Mouse (Mus musculus) adrenal gland, adult 2 months (tissue): Measurements from ENCODE around the gene Ralgapa2. TPM values are rescaled to one million over a fixed set of nuclear protein-coding genes. Genes with fewer than 3 reads are reported as not detected.
"Not testable (repeated sequence)": the region's sequence is repeated elsewhere in the genome, so short reads cannot be mapped to it uniquely, and the experiment has no call there.

ENCODE experiments used
- DNase-seq: peaks from one replicate; pipeline ENCODE4 v3.0.0; 2021
- polyA plus RNA-seq: library from polyadenylated mRNA; depleted of rRNA; stranded (reverse); fragments of >200 nt; gene quantifications from 2 replicates; pipeline ENCODE4 v1.2.3, GENCODE M21; 2012
- total RNA-seq, 2 experiments: library from RNA; stranded (reverse); gene quantifications; 2 replicates each; pipeline ENCODE4 v1.2.3; 2021

Ralgapa2 gene
- total and polyA plus RNA-seq, 3 experiments: 12.9 to 28.4 (median 22.1) TPM

DNA sequence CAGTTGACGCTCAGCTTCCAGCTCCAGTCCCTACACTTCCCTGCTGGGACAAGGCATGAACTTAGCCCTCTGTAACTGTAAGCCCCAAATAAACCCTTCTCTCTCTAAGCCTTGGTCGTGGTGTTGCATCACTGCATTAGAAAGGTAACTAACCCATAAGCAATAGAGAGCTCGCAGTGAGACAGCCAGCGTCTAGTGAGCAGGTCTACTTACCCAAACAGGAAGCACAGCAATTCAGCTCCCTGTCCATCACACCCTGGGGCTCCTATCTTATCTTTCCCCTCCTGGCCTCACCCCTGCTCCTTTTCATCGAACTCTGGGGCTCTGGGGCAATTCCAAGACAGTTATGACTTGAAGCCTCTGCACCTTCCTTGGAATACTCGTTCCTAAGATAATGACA is 13.8 kb downstream of the Ralgapa2 start:
- no peak for DNase-seq

DNA sequence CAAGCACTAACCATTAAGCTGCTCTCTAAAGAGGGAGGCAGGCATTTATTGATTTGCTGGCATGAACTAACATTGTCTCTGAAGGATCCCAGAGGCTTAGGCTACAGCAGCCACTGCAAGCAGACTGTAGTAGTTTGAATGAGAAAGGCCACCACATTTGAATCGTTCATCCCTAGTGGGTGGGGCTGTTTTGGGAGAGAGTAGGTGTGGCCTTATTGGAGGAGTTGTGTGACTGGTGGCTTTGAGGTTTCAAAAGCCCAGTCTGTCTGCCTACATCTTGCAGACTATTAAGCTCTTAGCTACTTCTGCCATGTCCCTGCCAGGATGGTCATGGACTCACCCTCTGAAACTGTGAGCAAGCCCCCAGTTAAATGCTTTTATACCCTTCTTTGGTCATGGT is 15.1 kb downstream of the Ralgapa2 start:
- no peak for DNase-seq

DNA sequence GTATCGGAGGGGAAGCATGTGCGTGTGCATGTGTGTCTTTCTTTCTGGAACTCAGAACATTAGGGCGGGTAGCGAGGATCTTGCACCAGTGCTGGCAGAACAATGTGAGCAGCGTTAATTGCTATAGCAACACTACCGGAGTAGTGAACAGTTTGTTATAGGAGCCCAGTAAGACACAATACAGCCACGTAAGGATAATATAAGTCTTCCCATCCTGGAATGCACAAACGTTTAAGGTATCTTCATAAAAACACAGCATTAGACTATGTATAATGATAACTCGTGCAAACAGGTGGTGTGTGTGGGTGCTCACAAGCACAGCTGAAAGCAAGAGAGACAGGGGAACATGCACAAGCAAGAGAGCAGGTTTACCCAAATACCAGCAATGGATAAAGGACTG is 16.4 kb downstream of the Ralgapa2 start:
- DNase-seq: no peak

DNA sequence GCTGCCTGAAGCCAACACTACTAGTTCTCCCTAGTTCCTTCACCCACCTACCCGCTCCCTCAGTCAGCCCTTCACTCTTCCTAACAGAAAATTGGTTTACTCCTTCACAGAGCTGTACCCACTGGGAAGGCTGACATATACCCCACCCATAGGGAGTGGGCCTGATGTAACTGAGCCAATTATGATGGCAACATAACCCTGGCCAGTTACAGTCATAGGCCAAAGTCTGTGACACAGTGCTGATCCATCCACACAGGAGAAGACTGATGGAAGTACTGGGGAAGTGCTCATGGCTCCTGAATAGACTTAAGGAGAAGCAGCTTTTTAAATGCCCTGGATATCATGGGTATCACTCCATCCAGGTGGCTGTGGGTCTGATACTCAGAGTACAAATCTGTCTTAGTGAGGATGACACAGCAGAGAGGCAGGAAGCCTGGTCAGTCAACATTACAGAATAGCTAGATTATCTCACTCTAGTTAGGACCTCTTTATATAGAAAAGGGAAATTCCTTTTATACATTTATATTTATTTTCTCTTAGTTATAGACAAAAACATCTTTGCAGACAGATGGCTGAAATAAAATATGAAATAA is 18.7 kb downstream of the Ralgapa2 start:
- DNase-seq: no peak

DNA sequence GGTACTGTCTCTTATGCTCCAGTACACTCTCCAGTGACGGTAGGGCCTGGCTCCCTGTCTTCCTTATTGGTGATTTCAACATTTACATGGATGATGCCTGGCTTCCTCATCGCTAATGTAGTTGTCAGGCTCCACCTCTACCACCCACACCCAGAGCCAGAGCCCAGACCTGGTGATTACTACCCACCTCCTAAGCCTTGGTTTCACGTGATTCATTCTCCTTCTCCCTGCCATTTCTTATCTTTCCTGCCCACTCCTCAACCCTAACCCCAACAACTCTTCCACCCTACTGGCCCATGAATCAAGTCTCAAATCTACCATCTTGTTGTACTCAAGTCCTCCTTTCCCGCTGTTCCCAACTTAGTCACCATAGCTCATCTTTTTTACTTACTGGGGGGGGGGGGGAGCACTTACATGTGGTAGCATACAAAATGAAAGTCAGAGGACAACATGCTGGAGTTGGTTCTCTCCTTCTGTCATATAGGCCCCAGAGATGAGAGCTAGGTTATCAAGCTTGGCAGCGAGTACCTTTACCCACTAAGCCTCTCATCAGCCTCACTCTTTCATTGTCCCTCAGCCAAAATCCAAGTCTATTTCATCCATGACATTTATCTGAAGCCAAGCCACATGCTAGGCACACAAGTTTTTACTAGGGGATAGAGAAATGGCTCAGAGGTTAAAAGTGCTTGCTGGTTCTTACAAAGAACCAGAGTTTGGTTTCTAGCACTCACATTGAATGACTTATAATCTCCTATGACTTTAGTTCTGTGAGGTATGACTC is 20.1 kb downstream of the Ralgapa2 start:
- DNase-seq: no peak

DNA sequence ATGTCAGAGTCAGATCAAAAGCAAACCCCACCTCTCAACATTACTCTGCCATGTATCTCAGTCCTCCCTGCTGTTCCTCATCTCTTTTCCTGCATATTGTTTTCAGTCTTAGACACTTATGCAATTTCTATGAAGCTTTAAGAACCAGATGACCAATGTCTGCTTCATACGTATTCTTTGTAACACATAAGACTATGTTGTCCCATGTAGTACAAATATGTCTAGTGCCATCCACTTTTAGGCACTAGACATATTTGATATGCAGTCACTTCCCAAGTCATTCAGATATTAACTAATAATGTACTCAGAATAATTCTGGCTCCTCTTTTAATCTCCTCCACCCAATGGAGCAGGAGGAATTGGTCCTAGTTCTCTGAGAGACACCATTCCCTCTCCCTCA is 21.2 kb downstream of the Ralgapa2 start:
- no peak for DNase-seq

DNA sequence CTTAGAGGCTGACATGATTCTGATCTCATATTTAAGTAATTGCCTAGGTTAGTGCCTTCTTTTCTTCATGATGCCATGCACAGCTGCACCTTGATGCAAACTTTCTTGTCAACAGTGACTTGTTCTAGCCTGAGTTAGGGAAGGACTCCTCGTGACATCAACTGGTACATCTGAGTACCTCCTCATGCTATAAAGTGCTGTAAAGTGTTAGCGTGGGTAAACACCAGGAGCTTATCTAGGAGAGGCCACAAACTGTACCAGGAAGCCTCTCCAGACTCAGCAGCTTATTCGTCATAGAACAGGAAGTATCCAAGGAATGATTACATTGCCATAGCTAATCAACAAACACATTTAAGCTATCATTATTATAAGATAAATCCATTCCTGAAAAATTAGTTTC is 23.9 kb downstream of the Ralgapa2 start:
- DNase-seq: no peak

DNA sequence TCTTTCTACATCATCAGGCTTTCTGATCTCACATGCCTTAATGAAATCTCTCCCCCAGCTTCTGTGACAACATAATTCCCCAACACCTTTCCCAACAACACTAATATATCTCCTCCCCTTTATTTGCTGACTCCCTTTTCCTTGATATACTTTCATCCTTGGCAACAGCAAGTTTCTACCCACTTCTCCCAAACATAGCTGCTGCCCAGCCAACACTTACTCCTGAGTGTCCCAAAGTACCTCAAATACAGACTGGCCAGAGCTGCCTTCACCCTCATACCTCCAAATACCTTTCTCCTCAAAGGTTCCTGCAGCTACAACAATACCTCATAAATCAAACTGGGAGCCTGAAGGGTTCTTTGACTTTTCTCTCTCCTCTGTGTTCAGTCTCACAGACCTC is 29.3 kb downstream of the Ralgapa2 start:
- no peak for DNase-seq

DNA sequence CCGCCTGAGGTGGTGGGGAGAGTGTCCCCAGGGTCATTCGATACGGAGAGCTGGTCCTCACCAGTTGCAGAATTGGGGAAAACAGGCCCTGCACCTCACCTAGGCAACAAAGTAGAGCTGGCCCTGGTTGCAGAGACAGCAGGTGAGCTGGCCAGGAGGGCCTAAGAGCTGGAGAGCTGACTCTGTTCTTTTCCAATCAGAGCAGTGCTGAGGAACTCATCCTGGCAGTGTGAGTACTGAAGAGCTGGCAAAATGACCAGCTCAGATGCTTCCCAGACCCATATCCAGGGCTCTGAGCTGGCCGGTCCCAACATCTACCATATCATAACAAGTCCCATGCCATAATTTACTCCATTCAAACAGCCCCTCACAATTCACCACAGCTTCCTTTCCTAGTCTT is 34.7 kb downstream of the Ralgapa2 start:
- no peak for DNase-seq

DNA sequence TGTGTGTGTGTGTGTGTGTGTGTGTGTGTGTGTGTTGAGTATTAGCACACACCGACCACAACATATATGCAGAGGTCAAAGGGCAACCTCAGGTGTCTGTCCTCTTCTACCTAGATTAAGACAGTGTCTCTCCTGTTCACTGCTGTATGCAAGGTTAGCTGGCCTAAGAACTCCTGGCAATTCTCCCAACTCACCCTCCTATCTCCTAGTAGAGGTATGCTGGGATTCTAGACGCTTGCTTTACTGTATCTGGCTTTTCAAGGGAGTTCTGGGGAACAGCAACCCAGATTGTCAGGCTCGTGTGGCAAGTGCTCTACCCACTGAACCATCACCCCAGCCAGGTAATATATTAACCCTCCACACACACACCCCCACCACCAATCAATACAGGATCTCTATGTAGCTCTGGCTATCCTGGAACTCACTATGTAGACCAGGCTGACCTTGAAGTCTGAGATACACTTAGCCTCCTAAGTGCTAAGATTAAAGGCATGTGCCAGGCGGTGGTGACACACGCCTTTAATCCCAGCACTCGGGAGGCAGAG is 35.6 kb downstream of the Ralgapa2 start:
- DNase-seq: no peak

DNA sequence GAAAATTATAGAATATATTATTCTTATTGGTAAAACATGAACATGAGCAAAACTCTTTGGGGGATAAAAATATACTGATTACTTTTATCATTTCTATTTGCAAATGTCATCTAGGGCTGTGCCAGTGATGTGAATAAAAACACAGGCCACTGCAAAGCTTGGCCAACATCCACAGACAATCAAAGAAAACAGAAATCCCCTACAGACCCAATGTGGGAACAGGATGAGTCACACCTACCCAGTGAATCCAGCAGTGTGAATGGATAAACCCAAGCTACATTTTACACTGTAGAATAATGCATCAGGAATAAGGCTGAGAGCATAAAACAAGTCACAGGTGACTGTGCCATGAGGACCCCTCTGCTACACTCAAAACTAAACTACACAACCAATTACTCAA is 36.1 kb downstream of the Ralgapa2 start:
- no peak for DNase-seq

DNA sequence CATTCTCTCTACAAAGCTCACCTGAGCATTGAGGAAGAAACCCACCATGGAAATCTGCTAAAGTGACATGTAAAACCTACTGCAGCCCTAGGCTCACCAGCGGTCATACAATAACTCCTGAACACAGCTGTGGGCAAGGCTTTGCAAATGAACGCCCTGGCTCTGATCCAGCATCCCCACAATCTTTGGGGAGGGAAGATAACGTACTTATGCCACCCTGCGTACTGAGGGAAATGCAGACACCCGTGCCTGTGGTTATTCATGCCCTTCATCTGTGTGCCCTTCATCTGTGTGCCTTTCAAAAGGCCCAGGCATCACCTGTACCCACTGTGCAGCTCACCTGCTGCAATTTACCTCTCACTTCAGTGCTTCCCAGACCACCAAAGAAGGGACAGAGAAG is 41.2 kb downstream of the Ralgapa2 start:
- DNase-seq: no peak

DNA sequence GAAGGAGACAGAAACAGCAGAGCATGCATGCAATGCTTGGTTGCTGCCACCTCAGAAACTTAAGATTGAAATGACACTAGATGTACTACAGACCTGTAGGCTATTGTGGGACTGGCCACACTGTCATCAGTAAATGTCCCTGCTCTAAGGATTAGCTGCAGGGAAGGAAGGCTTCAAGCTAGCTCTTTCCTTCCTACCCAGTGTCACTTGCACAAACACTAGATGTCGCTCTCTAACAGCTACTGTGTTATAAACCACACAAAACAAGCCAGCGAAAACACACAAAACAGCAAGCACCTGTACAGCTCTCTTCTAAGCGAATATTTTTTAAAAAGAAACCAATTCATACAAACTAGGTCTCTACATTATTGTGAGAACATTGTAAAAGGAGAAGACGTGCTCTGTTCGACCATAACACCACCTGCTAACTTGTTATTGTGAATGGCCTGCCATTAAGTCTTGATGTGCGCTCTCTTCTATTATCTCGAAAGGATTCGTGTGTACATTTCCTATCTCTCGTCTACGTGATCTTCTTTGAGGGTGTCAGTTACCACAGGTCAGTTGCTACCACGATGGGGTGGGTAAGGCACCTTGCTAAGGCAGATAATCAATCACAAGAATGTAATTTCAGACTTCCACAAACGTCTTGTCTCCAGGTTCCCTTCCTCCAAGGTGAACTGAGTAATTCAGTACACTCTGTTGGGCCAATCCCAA is 42.3 kb downstream of the Ralgapa2 start:
- peak; percentile 41 for DNase-seq

DNA sequence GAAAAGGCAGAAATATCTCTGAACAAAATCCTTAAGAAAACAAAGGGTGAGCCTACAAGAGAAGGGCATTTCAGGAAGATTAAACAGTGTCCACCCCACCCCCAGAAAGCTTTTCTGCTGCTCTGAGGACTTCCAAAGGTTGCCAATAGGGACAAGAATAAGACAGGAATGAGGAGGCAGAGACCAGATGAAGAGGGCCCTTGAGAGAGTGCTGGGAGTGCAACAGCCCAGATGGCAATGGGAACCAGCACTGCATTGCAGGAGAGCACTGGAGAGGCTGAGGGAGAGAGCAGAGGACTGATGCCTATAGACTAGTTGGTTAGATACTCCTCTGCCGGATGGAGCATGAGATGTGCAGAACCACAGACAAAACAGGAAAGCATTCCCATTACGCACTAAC is 43.2 kb downstream of the Ralgapa2 start:
- DNase-seq: no peak

DNA sequence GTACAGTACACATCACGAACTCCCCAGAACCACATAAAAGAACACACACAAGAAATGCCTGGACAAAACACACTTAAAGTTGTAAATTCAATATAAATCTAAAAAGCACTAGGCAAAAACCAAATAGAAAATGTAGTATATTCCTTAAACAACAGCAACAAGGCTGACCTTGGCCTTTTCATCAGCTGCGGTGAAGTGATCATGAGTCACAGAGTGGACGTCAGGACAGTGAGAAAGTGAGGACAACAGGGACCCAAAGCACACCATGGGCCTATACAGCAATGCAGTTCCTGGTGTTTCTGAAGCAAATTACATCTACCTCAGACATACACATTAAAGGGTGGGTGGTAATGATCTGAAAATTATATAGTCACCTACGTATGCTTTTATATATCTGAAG is 44.1 kb downstream of the Ralgapa2 start:
- DNase-seq: peak; percentile 63

DNA sequence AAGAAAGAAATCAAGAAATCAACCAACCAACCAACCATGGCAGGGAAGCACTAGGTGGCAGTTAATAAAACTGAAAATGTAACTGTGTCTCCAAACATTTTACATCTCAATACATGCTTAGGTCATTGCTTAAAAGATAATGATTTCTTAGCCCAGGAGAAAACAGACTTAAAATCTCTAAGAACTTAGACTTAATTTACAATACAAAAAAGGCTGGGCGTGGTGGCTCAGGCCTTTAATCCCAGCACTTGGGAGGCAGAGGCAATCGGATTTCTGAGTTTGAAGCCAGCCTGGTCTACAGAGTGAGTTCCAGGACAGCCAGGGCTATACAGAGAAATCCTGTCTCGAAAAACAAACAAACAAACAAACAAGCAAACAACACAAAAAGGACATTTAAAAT is 45.3 kb downstream of the Ralgapa2 start:
- not testable (repeated sequence) for DNase-seq

DNA sequence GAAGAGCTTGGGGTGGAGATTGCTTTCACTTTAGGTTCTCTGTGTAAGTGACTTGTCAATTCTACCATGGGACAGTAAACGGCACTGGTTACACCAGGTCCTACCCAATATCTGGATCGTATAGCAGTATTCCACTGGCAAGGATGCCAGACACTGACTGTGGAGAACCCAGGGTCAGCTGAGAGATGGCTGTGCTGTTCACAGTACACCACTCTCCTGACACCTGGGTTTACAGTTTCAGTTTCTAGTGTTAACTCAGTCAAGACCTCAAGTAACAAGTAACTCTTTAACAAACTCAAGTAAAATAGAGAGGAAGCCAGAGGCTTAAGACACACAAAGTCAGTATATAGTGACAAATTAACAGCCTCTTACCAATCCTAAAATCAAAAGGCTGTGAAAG is 54.6 kb downstream of the Ralgapa2 start:
- no peak for DNase-seq

DNA sequence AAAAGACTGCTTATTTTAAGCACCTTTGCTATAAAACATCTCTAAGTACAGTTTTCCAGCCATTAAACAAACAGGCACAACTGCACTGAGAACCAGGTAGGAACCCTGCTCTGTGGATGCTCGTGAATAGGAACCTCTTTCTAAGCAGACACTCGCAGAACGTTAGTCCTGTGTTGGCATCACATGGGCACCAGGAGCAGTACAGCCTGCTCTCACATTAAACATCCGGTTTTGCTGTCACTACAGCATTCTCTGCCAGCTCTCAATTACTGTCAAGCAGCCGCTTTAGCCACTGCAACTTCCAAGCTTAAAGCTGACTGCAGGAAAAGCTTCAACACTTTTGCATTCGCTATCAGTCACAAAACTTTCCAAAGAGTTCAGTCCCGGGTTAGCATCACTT is 55.5 kb downstream of the Ralgapa2 start:
- DNase-seq: no peak

DNA sequence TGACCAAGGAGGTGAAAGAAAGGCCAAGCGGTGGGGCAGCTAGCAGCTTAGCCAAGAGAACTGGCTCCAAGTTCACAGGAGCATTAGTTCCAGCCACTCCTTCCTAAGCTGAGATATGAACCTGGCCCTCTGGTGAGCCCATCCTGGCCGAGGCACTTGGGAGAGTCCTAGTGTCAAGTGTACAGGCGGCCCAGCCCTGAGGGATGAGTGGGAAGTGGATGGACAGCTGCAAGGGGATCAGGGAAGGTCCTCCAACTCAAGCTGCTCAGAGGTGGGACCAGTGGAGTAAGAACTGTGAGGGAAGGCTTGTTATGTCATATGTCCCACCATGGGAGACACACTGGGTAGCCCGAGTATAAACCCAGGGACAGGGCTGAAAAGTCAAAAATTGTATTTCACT is 56.1 kb downstream of the Ralgapa2 start:
- DNase-seq: no peak

DNA sequence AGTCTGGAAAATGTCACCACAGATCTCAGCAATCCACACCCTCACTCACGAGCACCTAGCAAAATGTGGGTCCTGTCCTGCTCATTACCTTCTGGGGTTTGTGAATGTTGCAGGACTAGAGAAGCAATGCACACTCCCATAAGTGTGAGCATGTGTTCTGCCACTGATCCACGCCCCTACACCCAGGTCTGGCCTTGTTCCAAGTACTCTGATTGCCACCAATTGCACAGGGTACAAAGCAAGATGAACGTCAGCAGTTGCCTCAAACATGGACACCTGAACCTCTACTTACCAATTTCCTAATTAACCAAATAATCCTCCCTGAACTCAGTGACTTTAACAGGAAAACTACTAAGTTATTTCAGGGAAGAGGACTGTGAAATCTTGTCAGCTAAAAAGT is 68.1 kb downstream of the Ralgapa2 start:
- DNase-seq: no peak

DNA sequence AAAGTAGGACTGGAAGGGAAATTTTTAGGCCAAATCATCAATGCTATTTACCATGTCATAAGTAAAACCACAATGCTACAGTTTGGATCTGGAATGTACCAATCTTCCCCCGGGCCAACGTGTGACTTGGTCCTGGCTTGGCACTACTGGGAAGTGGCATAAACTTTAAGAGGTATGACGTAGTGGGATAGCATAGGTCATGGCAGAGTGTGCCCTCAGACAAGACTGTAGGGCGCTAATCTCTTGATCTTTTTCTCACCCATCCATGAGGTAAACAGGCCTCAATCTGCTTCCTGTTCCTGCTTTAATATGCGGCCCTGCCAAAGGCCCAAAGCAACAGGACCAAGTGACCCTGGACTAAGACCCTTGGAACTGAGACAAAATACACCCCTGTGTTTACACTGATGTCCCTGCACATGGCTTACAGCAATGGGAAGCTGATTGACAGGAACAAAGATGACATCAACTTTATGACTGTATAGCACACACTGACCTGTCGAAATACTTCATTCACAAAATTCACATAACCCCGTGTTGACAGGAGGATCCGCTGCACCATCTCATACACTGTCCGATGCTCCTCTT is 68.8 kb downstream of the Ralgapa2 start:
- DNase-seq: no peak

DNA sequence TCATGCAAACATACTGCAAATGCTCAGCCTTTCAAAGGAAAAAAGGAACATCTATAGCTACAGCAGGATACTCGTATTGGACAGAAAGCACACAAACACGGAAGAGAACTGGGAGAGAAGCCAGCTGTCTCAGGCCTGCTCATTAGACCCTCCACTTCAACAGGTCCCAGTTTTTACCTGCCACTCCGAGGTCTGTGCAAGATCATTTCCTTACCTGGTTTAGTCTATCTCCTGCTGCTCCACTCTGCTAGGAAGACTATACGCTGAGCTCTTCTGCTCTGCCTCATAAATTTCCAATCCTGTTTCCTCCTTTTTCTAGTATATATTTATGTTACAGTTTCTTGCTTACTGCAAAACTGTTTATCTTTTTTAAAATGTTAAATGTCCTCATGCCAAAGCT is 70.4 kb downstream of the Ralgapa2 start:
- no peak for DNase-seq

DNA sequence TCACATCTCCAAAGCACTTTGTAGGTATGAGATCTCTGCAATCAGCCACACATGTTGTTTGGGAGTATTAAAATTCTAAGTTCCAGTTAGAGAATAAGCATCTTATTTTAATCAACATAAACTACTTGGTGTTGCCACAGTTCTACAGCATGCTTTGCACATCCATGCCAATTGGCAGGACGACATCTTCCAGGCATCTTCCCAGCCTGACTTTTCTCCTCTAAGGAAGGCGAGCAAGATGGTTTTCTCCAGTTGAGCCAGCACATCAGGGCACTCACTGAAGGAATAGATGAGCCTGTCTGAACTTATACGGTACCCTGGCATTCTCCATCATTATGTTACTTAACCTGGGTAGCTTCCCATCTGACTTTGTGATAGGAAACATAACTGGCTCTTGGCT is 83.4 kb downstream of the Ralgapa2 start:
- DNase-seq: no peak
